Mouse (Mus musculus) kidney, embryonic 16.5 days (tissue): Measurements from ENCODE around the gene Gpr149. TPM values are rescaled to one million over a fixed set of nuclear protein-coding genes. Genes with fewer than 3 reads are reported as not detected.

Experiments used
- ATAC-seq: fragments of 200-750 bp; cut with Nextera tagmentation; 2 replicates; pipeline ENCODE4 v1.8.0; 2017; ENCODE audit warnings: moderate TSS enrichment; ENCODE audit not compliant: low FRiP score, low TSS enrichment
- H3K27ac ChIP-seq: fragments of 300-500 bp; sonication (generic); 2 replicates; pipeline ENCODE4 v1.5.1; 2014; ENCODE audit warnings: low read length
- H3K27me3 ChIP-seq: fragments of 300-500 bp; sonication (generic); 2 replicates; pipeline ENCODE4 v1.6.1; 2014; ENCODE audit warnings: low read length, control low read depth, mixed read lengths; ENCODE audit not compliant: insufficient read depth
- H3K36me3 ChIP-seq: fragments of 300-500 bp; sonication (generic); 2 replicates; pipeline ENCODE4 v1.6.1; 2014; ENCODE audit warnings: low read length, control low read depth, mixed read lengths; ENCODE audit not compliant: insufficient read depth
- H3K4me1 ChIP-seq: fragments of 300-500 bp; sonication (generic); 2 replicates; pipeline ENCODE4 v1.6.1; 2014; ENCODE audit warnings: low read length, control low read depth, mixed read lengths; ENCODE audit not compliant: insufficient read depth
- H3K4me2 ChIP-seq: fragments of 300-500 bp; sonication (generic); replicated peaks from 2 replicates; pipeline ENCODE4 v1.6.1; 2014; ENCODE audit warnings: low read depth, low read length
- H3K4me3 ChIP-seq: fragments of 300-500 bp; sonication (generic); 2 replicates; pipeline ENCODE4 v1.5.1; 2014; ENCODE audit warnings: mild to moderate bottlenecking, low read length
- H3K9ac ChIP-seq: fragments of 300-500 bp; sonication (generic); replicated peaks from 2 replicates; pipeline ENCODE4 v1.6.1; 2014; ENCODE audit warnings: low read length
- H3K9me3 ChIP-seq: fragments of 300-500 bp; sonication (generic); 2 replicates; pipeline ENCODE4 v1.6.1; 2016; ENCODE audit warnings: low read length, control low read depth
- WGBS: fragments of 180-500 bp; shearing (Covaris S2); extraction: QIAGEN DNeasy Blood & Tissue Kit; methylation state at CpG from one replicate; pipeline ENCODE4 v1.1.7; 2014; 5-methylcytosine and 5-hydroxymethylcytosine counted together
- polyA plus RNA-seq: library from polyadenylated mRNA; unstranded; fragments of >200 nt; fragmentation: Nextera tagmentation; extraction: Ambion mirVana; gene quantifications from 2 replicates; pipeline ENCODE4 v1.2.1, GENCODE M21; 2015

The Gpr149 gene
- not detected in 2 replicates for polyA plus RNA-seq

DNA sequence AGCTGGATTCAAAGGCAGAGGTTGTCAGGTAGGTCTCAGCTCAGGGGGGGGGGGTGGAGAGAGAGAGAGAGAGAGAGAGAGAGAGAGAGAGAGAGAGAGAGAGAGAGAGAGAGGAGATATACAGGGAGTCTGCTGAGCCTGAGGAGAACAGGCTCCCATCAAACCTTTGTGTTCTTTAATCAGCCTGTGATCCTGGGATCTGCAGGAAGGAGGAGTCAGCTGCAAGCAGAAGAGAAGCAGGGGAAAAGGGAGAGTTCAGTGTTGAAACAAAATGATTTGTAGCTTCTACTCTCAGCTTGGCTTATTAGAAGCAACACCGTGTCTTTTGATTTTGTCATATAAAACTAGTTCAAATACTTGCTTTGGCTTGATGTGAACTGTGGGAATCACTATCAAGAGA is at the start of gene Gpr149:
Gene Gpr149 (minus strand): TSS at position 168 of the 400 bp plus-strand sequence.
- H3K9ac ChIP-seq = no peak within 1 kb of the TSS
- 0 out of 2 replicates have a peak, but pooled peaks cover 6% of the 10 kb centered on the region for H3K4me1 ChIP-seq
- 45% methylated on average over 1 of the region's 1 CpGs for WGBS
- H3K36me3 ChIP-seq = no peaks in the 10 kb centered on the region
- H3K4me2 ChIP-seq = peak within 1 kb of the TSS; percentile 75
- no peak for ATAC-seq
- H3K9me3 ChIP-seq = no peaks in the 10 kb centered on the region
- H3K27me3 ChIP-seq = peaks cover 12% of the 10 kb centered on the region
- peak within 1 kb of the TSS; percentile 44 for H3K4me3 ChIP-seq
- H3K27ac ChIP-seq = no peak within 1 kb of the TSS

DNA sequence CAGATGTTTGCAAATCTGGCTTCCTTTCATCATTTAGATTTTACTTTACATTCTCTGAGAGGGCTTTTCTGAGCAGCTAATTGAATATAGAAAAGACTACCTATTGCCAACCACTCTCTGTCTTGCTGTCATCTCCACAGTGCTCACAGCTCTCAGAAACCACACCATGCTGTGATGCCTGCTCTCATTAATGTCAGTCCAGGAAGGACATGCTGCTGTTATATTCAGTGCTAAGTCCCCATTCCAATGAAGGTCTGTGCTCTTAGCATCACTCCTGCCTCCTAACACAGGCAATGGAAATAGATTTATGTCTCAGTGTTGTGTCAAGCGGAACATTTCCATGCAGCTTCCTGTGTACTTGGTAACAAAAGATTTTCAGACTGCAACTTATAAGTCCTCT is 45.6 kb upstream of the Gpr149 start:
- H3K9me3 ChIP-seq = no peaks in the 10 kb centered on the region
- ATAC-seq = no peak
- 27% methylated on average over 1 of the region's 1 CpGs for WGBS
- no peaks in the 10 kb centered on the region for H3K36me3 ChIP-seq
- no peak overlapping the region for H3K9ac ChIP-seq
- H3K4me2 ChIP-seq = no peak overlapping the region
- no peaks in the 10 kb centered on the region for H3K4me1 ChIP-seq
- no peak overlapping the region for H3K4me3 ChIP-seq
- H3K27me3 ChIP-seq = no peaks in the 10 kb centered on the region
- H3K27ac ChIP-seq = no peak overlapping the region

DNA sequence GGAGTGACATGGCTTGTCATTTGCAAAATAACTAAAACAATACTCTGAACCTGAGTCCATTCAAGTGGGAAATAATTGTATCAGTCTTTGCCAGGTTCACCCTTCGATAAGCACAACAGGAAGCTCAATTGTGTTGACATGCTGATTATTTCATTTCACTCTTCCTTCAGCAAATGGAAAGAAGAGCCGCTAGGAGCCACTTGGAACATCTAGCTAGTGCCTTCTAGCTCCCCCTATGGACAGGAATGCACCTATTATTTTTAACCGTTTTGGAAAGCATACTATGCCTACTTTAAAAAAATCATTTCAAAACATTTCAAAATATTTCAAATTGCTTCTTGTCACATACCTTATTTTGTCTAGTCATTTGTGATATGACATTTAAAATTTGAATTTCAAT is 5.9 kb upstream of the Gpr149 start:
- Histone ChIP-seq H3K9ac (no peak overlapping the region), H3K4me1 (no peaks in the 10 kb centered on the region), H3K4me3 (no peak overlapping the region), H3K27me3 (no peaks in the 10 kb centered on the region), H3K4me2 (no peak overlapping the region), H3K9me3 (no peaks in the 10 kb centered on the region), H3K27ac (no peak overlapping the region), H3K36me3 (no peaks in the 10 kb centered on the region)
- no peak for ATAC-seq
- 69% methylated on average over 3 of the region's 3 CpGs for WGBS

DNA sequence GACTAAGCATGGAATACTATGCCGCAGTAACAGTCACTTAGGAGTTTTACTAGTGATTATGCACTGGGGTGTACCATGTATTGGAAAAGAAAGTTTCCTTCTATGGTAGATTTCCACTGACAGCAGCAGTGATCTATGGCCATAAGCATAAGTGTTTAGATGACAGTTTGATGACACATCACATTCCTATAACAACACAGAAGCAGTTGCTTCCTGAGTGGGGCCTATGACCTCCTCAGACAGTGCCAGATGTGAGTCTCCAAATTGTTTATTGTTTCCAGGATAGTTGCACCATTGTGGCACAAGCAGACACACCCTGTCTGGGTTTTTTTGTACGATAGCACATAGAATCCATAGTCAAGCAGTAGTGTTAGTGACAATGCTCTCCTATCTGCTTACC is 991 bp upstream of the Gpr149 start:
- H3K4me2 ChIP-seq = no peak overlapping the region
- no peak overlapping the region for H3K27ac ChIP-seq
- 0 out of 2 replicates have a peak, but pooled peaks cover 6% of the 10 kb centered on the region for H3K4me1 ChIP-seq
- peaks cover 12% of the 10 kb centered on the region for H3K27me3 ChIP-seq
- no peak overlapping the region for H3K9ac ChIP-seq
- H3K9me3 ChIP-seq = no peaks in the 10 kb centered on the region
- 84% methylated on average over 2 of the region's 2 CpGs for WGBS
- H3K4me3 ChIP-seq = no peak overlapping the region
- ATAC-seq = no peak
- H3K36me3 ChIP-seq = no peaks in the 10 kb centered on the region

GRCm38 (mm10) chr3:62604047-62604391 is 921 bp downstream of the Gpr149 start:
- 16% methylated on average over 10 of the region's 10 CpGs for WGBS
- no peak overlapping the region for H3K27ac ChIP-seq
- ATAC-seq = no peak

DNA sequence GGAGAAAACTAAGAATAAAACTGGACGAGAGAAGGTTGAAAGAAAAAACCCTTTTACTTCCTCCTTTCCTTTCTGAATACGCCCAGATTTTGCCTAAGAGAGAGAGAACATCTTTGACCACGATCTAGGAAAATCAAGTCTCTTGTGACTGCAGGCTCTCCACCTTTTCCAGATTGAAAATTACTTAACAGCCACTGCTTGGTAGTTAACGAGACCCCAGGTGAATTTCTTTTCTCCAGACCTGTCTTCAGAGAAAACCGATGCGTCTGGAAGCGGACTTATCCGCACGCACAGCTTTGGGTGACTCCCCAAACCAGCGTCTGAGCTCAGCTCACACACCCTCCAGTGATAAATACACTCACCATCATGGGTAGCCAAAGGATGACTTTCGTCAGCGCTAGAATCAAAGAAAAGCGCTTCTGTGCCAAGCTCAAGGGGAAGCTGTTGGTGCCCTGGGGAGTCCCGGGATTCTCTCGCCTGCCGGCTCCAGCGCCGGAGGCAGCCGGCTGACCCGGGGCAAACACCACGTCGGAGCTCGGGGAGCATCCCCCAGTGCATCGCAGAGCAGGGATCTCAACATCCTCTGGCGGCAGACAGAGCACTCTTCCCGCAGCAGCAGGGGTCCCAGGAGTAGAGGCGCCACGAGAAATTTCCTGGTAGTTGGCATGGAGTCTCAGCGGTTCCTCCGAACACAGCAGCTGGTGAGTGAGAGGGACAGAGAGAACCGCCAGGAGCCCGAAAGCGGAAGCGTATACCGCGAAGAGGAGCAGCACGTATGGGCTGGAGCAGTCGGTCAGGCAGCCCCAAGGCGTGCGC is 1.5 kb downstream of the Gpr149 start:
- ATAC-seq = peak; percentile 59; the same call in 1 of the 2 replicates

More at GRCm38 (mm10) chr3:62604047-62604391, 921 bp downstream of the Gpr149 start:
- no peaks in the 10 kb centered on the region for H3K9me3 ChIP-seq
- H3K36me3 ChIP-seq = no peaks in the 10 kb centered on the region
- 0 out of 2 replicates have a peak, but pooled peaks cover 6% of the 10 kb centered on the region for H3K4me1 ChIP-seq
- H3K27me3 ChIP-seq = peaks cover 12% of the 10 kb centered on the region
- no peak overlapping the region for H3K9ac ChIP-seq
- H3K4me2 ChIP-seq = peak overlapping the region; percentile 75
- peak overlapping the region; percentile 44 for H3K4me3 ChIP-seq

DNA sequence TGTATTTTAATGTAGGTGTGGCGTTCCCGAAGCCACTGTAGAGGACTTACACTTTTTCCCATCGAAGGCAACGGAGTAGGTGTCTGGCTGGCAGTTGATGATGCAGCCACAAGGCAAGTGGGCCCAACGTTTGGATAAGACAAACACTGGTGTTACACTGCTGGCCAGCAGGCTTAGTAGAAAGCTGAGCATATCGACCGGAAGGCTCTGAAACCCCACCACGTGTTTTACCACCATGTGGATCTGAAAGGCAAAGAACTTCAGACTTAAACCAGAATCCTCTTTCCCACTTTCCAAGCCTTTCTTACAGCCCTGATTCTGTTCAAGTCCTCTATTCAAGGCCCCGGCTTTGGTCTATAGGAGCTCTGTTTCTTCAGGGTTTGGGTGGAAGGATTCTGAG is 2.5 kb downstream of the Gpr149 start:
- H3K4me2 ChIP-seq = no peak overlapping the region
- no peak overlapping the region for H3K9ac ChIP-seq
- 0 out of 2 replicates have a peak, but pooled peaks cover 6% of the 10 kb centered on the region for H3K4me1 ChIP-seq
- H3K36me3 ChIP-seq = no peaks in the 10 kb centered on the region
- H3K27me3 ChIP-seq = peaks cover 12% of the 10 kb centered on the region
- 78% methylated on average over 9 of the region's 9 CpGs for WGBS
- H3K9me3 ChIP-seq = no peaks in the 10 kb centered on the region
- no peak for ATAC-seq
- no peak overlapping the region for H3K4me3 ChIP-seq
- no peak overlapping the region for H3K27ac ChIP-seq

More for the DNA sequence above, 1.5 kb downstream of the Gpr149 start:
- H3K4me1 ChIP-seq = 0 out of 2 replicates have a peak, but pooled peaks cover 6% of the 10 kb centered on the region
- peaks cover 12% of the 10 kb centered on the region for H3K27me3 ChIP-seq
- H3K9ac ChIP-seq = no peak overlapping the region
- H3K27ac ChIP-seq = no peak overlapping the region
- H3K4me2 ChIP-seq = peak overlapping the region; percentile 75
- no peaks in the 10 kb centered on the region for H3K9me3 ChIP-seq
- WGBS = under 1% methylated on average over 40 of the region's 40 CpGs
- H3K36me3 ChIP-seq = no peaks in the 10 kb centered on the region
- peak overlapping the region; percentile 44 for H3K4me3 ChIP-seq

- WGBS = 23% methylated on average over 7 of the region's 7 CpGs
- H3K4me1 ChIP-seq = no peaks in the 10 kb centered on the region
- no peak overlapping the region for H3K4me2 ChIP-seq
- no peaks in the 10 kb centered on the region for H3K9me3 ChIP-seq
- H3K27ac ChIP-seq = no peak overlapping the region
- no peaks in the 10 kb centered on the region for H3K27me3 ChIP-seq
- no peak overlapping the region for H3K9ac ChIP-seq
- ATAC-seq = peak; percentile 61; the same call in 1 of the 2 replicates
- no peaks in the 10 kb centered on the region for H3K36me3 ChIP-seq
- no peak overlapping the region for H3K4me3 ChIP-seq
These were observed 10.1 kb downstream of the Gpr149 start for GRCm38 (mm10) chr3:62594842-62595241.

DNA sequence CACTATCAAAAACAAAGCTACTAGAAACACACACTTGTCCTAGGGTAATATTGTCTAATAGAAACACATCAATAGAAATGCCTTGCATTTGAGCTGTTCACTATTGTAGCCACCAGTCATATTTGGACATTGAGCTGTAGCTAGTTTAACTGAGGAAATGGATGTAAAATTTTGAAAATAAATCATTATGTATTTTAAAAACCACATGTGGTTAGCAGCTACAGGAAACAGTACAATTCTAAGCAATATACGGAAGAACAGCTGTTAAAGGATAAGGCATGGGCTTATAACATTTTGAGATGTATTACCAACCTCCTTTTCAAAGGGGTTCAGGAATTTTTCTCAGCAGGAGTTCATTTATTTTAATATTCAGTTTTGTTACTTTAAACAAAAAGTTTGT is 19.9 kb downstream of the Gpr149 start:
- Histone ChIP-seq H3K4me2 (no peak overlapping the region), H3K9ac (no peak overlapping the region), H3K27ac (no peak overlapping the region), H3K36me3 (no peaks in the 10 kb centered on the region), H3K4me3 (no peak overlapping the region), H3K27me3 (no peaks in the 10 kb centered on the region), H3K4me1 (no peaks in the 10 kb centered on the region), H3K9me3 (no peaks in the 10 kb centered on the region)
- WGBS = 85% methylated on average over 1 of the region's 1 CpGs
- ATAC-seq = no peak

DNA sequence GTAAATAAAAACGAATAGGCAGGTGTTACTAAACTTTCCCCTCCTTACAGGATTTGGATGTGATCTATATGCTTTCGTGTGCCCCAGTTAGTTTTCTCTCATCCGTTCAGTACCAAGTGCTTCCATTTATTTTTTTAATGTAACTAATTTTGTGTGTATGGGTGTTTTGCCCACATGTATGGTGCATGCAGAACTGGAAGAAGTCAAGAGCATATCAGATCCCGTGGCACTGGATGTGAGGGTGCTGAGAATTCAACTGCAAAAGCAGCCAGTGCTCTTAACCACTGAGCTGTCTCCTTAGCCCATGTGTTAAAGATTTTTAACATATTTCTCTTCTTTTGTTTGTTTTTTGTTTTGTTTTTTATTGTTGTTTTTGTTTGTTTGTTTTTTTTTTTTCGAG is 77.3 kb downstream of the Gpr149 start:
- H3K36me3 ChIP-seq = no peaks in the 10 kb centered on the region
- H3K4me1 ChIP-seq = no peaks in the 10 kb centered on the region
- no peak overlapping the region for H3K4me2 ChIP-seq
- no peak overlapping the region for H3K27ac ChIP-seq
- no peak for ATAC-seq
- no peaks in the 10 kb centered on the region for H3K27me3 ChIP-seq
- WGBS = 69% methylated on average over 5 of the region's 5 CpGs
- no peak overlapping the region for H3K4me3 ChIP-seq
- no peaks in the 10 kb centered on the region for H3K9me3 ChIP-seq
- H3K9ac ChIP-seq = no peak overlapping the region
